Comparison of ENCODE assay signal across 8 mouse cellular contexts in the genomic region with DNA sequence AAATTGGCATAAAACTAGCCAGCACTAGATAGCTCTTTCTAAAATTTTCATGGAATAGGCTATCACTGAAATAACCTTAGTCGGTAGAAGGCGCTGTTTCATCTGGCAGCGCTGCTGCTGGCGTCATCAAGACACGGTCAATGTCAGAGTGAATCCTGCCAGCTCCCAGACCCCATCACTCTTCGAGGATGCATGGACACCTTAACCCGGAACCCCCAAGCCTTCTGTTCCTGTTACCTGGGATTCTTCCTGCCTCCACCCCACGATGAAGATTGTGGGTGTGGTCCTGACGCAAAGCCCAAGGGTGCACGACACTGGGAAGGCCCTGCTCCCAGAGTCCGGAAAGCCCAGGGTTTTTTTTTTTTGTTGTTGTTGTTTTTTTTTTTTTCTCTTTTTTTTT. TPM values are rescaled to one million over a fixed set of nuclear protein-coding genes. Genes with fewer than 3 reads are reported as not detected.
A peak's percentile ranks its signal among the peaks of the same experiment; 100 is the strongest.
DNase-seq lines count a peak whose midpoint lies in the region; ATAC-seq and TF ChIP-seq lines count a peak whose summit lies in the region.

No protein-coding gene starts in this region.

- peak; percentile 89 for DNase-seq in CD4-positive, CD25-positive, alpha-beta regulatory T cell, adult 2 months (ENCODE audit: low read depth, low spot score)
- peak; percentile 94 for DNase-seq in brain, adult 2 months (ENCODE audit: low read depth, low spot score)
- peak; percentile 90 for DNase-seq in kidney, postnatal 0 days (ENCODE audit: low spot score)
- DNase-seq in liver, embryonic 11.5 days (ENCODE audit: low spot score): peak; percentile 74

- ATAC-seq in erythroblast, adult 5-6 weeks (replicated peaks; ENCODE audit: low FRiP score, poor library complexity, severe bottlenecking): peak; percentile 51
- ATAC-seq in heart, embryonic 12.5 days (ENCODE audit: insufficient number of reproducible peaks, low FRiP score): peak; percentile 28; the same call in 1 of the 2 replicates
- peak; percentile 26 for ATAC-seq in kidney, postnatal 0 days (replicated peaks; ENCODE audit: low FRiP score, low read depth)
- peak; percentile 42 for ATAC-seq in liver, embryonic 11.5 days (replicated peaks; ENCODE audit: low FRiP score)
- peak; percentile 30; the same call in 1 of the 2 replicates for ATAC-seq in stomach, embryonic 14.5 days (ENCODE audit: insufficient number of reproducible peaks, insufficient read depth, low FRiP score, low read depth)

- TF ChIP-seq CTCF in kidney, postnatal 0 days (IDR thresholded peaks at IDR 0.05; ENCODE audit: low read depth): peak; percentile 80

- WGBS in heart, embryonic 12.5 days: 0% methylated on average over 11 of the region's 11 CpGs
- WGBS in kidney, postnatal 0 days: 0% methylated on average over 11 of the region's 11 CpGs
- WGBS in liver, embryonic 11.5 days: 1% methylated on average over 11 of the region's 11 CpGs
- under 1% methylated on average over 11 of the region's 11 CpGs for WGBS in stomach, embryonic 14.5 days

- no peaks in the 10 kb centered on the region for H3K79me2 ChIP-seq in myocyte (ENCODE audit: control insufficient read depth, insufficient read depth)

- peak overlapping the region; percentile 91 for H3K4me2 ChIP-seq in heart, embryonic 12.5 days
- H3K4me2 ChIP-seq in kidney, postnatal 0 days (ENCODE audit: low read length): peak overlapping the region; percentile 54
- H3K4me2 ChIP-seq in liver, embryonic 11.5 days: peak overlapping the region; percentile 99
- peak overlapping the region; percentile 55 for H3K4me2 ChIP-seq in myocyte (ENCODE audit: low read depth)
- peak overlapping the region; percentile 94 for H3K4me2 ChIP-seq in stomach, embryonic 14.5 days (replicated peaks; ENCODE audit: low read depth, low read length)

- TF ChIP-seq POLR2A in myocyte (IDR thresholded peaks at IDR 0.05; ENCODE audit: insufficient read length, low read depth): no peak

- H3K27me3 ChIP-seq in heart, embryonic 12.5 days (replicated peaks): peaks cover 21% of the 10 kb centered on the region
- H3K27me3 ChIP-seq in kidney, postnatal 0 days (ENCODE audit: insufficient read depth, low read length): no peaks in the 10 kb centered on the region
- H3K27me3 ChIP-seq in liver, embryonic 11.5 days (replicated peaks; ENCODE audit: control insufficient read depth, insufficient read depth, low read length): no peaks in the 10 kb centered on the region
- peaks cover 13% of the 10 kb centered on the region for H3K27me3 ChIP-seq in myocyte (ENCODE audit: control insufficient read depth, insufficient read depth, insufficient read length)
- H3K27me3 ChIP-seq in stomach, embryonic 14.5 days (ENCODE audit: control insufficient read depth, insufficient read depth, low read length): no peaks in the 10 kb centered on the region

- H3K27ac ChIP-seq in heart, embryonic 12.5 days (ENCODE audit: poor library complexity, severe bottlenecking): no peak overlapping the region
- H3K27ac ChIP-seq in kidney, postnatal 0 days: no peak overlapping the region
- H3K27ac ChIP-seq in liver, embryonic 11.5 days (ENCODE audit: low read depth, low read length): peak overlapping the region; percentile 11; the same call in 1 of the 2 replicates
- H3K27ac ChIP-seq in stomach, embryonic 14.5 days (ENCODE audit: low read length): no peak overlapping the region

- H3ac ChIP-seq in myocyte (ENCODE audit: control insufficient read depth, insufficient read length): no peak overlapping the region

- no peak overlapping the region for H3K9ac ChIP-seq in heart, embryonic 12.5 days
- no peak overlapping the region for H3K9ac ChIP-seq in kidney, postnatal 0 days (ENCODE audit: low read depth, low read length)
- H3K9ac ChIP-seq in liver, embryonic 11.5 days (ENCODE audit: low read depth, low read length): no peak overlapping the region
- H3K9ac ChIP-seq in stomach, embryonic 14.5 days (replicated peaks; ENCODE audit: low read depth, low read length): no peak overlapping the region

- H3K9me3 ChIP-seq in heart, embryonic 12.5 days (replicated peaks): 0 out of 2 replicates have a peak, but pooled peaks cover 3% of the 10 kb centered on the region
- H3K9me3 ChIP-seq in kidney, postnatal 0 days (replicated peaks; ENCODE audit: low read length): no peaks in the 10 kb centered on the region
- H3K9me3 ChIP-seq in liver, embryonic 11.5 days (ENCODE audit: control insufficient read depth, low read length): no peaks in the 10 kb centered on the region
- H3K9me3 ChIP-seq in stomach, embryonic 14.5 days (ENCODE audit: control insufficient read depth, low read depth, low read length): no peaks in the 10 kb centered on the region

- H3K4me3 ChIP-seq in heart, embryonic 12.5 days: peak overlapping the region; percentile 64
- H3K4me3 ChIP-seq in kidney, postnatal 0 days (replicated peaks; ENCODE audit: low read depth, low read length): peak overlapping the region; percentile 69
- H3K4me3 ChIP-seq in liver, embryonic 11.5 days (ENCODE audit: low read depth, low read length): peak overlapping the region; percentile 87
- peak overlapping the region; percentile 25 for H3K4me3 ChIP-seq in myocyte
- peak overlapping the region; percentile 77 for H3K4me3 ChIP-seq in stomach, embryonic 14.5 days (ENCODE audit: low read depth, low read length)

- H3K36me3 ChIP-seq in heart, embryonic 12.5 days: no peaks in the 10 kb centered on the region
- H3K36me3 ChIP-seq in kidney, postnatal 0 days (ENCODE audit: insufficient read depth, low read length): no peaks in the 10 kb centered on the region
- H3K36me3 ChIP-seq in liver, embryonic 11.5 days (ENCODE audit: control insufficient read depth, insufficient read depth, low read length): no peaks in the 10 kb centered on the region
- H3K36me3 ChIP-seq in myocyte (ENCODE audit: control insufficient read depth, insufficient read depth): no peaks in the 10 kb centered on the region
- no peaks in the 10 kb centered on the region for H3K36me3 ChIP-seq in stomach, embryonic 14.5 days (ENCODE audit: control insufficient read depth, insufficient read depth, low read length)

- peaks cover 5% of the 10 kb centered on the region; the same call in 1 of the 2 replicates for H3K4me1 ChIP-seq in heart, embryonic 12.5 days (replicated peaks)
- H3K4me1 ChIP-seq in kidney, postnatal 0 days (replicated peaks; ENCODE audit: insufficient read depth, low read length): no peaks in the 10 kb centered on the region
- peaks cover 11% of the 10 kb centered on the region for H3K4me1 ChIP-seq in liver, embryonic 11.5 days (replicated peaks; ENCODE audit: control insufficient read depth, insufficient read depth, low read length)
- peaks cover 8% of the 10 kb centered on the region; the same call in 1 of the 2 replicates for H3K4me1 ChIP-seq in stomach, embryonic 14.5 days (ENCODE audit: control insufficient read depth, insufficient read depth, low read length)

TF ChIP-seq in myocyte, 11 proteins besides CTCF, POLR2A, EP300 and RAD21:
- TF ChIP-seq MYOD1 (IDR thresholded peaks at IDR 0.05; ENCODE audit: control insufficient read depth in 1 of 3, insufficient read length in 2 of 3, low read depth in 2 of 3) (no peak), MAX (IDR thresholded peaks at IDR 0.05; ENCODE audit: low read depth) (no peak), CEBPB (IDR thresholded peaks at IDR 0.05; ENCODE audit: insufficient read depth, poor library complexity, severe bottlenecking) (no peak)

RNA-seq across cellular contexts. Expression of gene Dop1b, which starts 0.8 kb away (rescaled TPM):
- 78.4 and 136 TPM in 2 replicates for total RNA-seq in erythroblast, adult 5-6 weeks (2015; ENCODE audit: low replicate concordance)
- 84.1 and 125 TPM in 2 replicates for total RNA-seq in erythroblast, adult 5-6 weeks (2017; ENCODE audit: low replicate concordance)
- polyA plus RNA-seq in heart, embryonic 12.5 days (2016; fragmentation: Nextera tagmentation; extraction: Ambion mirVana): 6.9 and 9.2 TPM in 2 replicates
- 22.5 and 23.6 TPM in 2 replicates for polyA plus RNA-seq in kidney, postnatal 0 days (2015; fragmentation: Nextera tagmentation; extraction: Ambion mirVana)
- 18.1 and 19.1 TPM in 2 replicates for polyA plus RNA-seq in liver, embryonic 11.5 days (2014; fragmentation: Nextera tagmentation; extraction: Ambion mirVana)
- polyA plus RNA-seq in myocyte (2012; fragmentation: generic; extraction: Trizol): 13.4 TPM
- polyA plus RNA-seq in stomach, embryonic 14.5 days (2014; fragmentation: Nextera tagmentation; extraction: Ambion mirVana): 20.4 and 24.7 TPM in 2 replicates

RNA-seq across cellular contexts. Expression of gene Cbr3, which starts 27.9 kb away (rescaled TPM):
- not detected in 2 replicates for total RNA-seq in erythroblast, adult 5-6 weeks (2015; ENCODE audit: low replicate concordance)
- not detected in 2 replicates for total RNA-seq in erythroblast, adult 5-6 weeks (2017; ENCODE audit: low replicate concordance)
- 0.69 TPM in 1 of 2 replicates, not detected in the other for polyA plus RNA-seq in heart, embryonic 12.5 days (2016; fragmentation: Nextera tagmentation; extraction: Ambion mirVana)
- polyA plus RNA-seq in kidney, postnatal 0 days (2015; fragmentation: Nextera tagmentation; extraction: Ambion mirVana): 8.6 and 9.6 TPM in 2 replicates
- 0.16 and 0.33 TPM in 2 replicates for polyA plus RNA-seq in liver, embryonic 11.5 days (2014; fragmentation: Nextera tagmentation; extraction: Ambion mirVana)
- polyA plus RNA-seq in myocyte (2012; fragmentation: generic; extraction: Trizol): 11.5 TPM
- 13.8 and 15.1 TPM in 2 replicates for polyA plus RNA-seq in stomach, embryonic 14.5 days (2014; fragmentation: Nextera tagmentation; extraction: Ambion mirVana)

Comparison
In these comparisons a context has a peak if more than half of its experiments do, and no peak if none do; other contexts are left out.
1. H3K4me3 ChIP-seq: peak in every context shown above with its lines; median percentile 87 in liver, embryonic 11.5 days; 77 in stomach, embryonic 14.5 days; 69 in kidney, postnatal 0 days; 64 in heart, embryonic 12.5 days; 25 in myocyte.